30 mouse cellular contexts compared by ENCODE assay signal in genomic region chr11:31735257-31735656, GRCm38 (mm10).
DNase-seq lines count a peak whose midpoint lies in the region; ATAC-seq and TF ChIP-seq lines count a peak whose summit lies in the region.
"Had no signal": no experiment of that assay in that cellular context is flagged by ENCODE, and none has a peak within 500 bp of the region (broad histone marks: within the 10 kb centered on the region; RNA-seq: fewer than 3 reads in every experiment).

No protein-coding gene starts in this region.

- DNase-seq in adrenal gland, adult (ENCODE audit: inconsistent age in 2 of 2, low spot score in 1 of 2): peak; percentile 31 to 69
- DNase-seq in adrenal gland, postnatal 4 days (ENCODE audit: low spot score in 2 of 2): no peak
- no peak for DNase-seq in hindbrain, embryonic 10.5 days (ENCODE audit: low spot score)
- no peak for DNase-seq in midbrain, embryonic 10.5 days (ENCODE audit: low spot score)
- no peak for DNase-seq in midbrain, postnatal 0 days (ENCODE audit: low spot score)
- peak; percentile 75 for DNase-seq in CH12.LX (ENCODE audit: extremely low read depth)
- no peak for DNase-seq in Muller cell, postnatal 12 days (ENCODE audit: inconsistent ontology term)
- DNase-seq: adrenal gland, adult 8-10 months; cerebellum, adult 2 months; cerebellum, postnatal 14 days; gastrocnemius, postnatal 14 days; heart, adult 11 months; heart, postnatal 4 days; kidney, adult 11 months; kidney, postnatal 25 days; lung, adult 2 months; lung, postnatal 10 days; right cerebral cortex, adult 18-20 months; thymus, adult 18-20 months; thymus, postnatal 25 days had no signal

- H3K4me3 ChIP-seq in hindbrain, embryonic 10.5 days: no peak overlapping the region
- H3K4me3 ChIP-seq in hindbrain, embryonic 16.5 days (ENCODE audit: low read length): no peak overlapping the region
- H3K4me3 ChIP-seq in midbrain, embryonic 10.5 days: no peak overlapping the region
- H3K4me3 ChIP-seq in midbrain, postnatal 0 days (ENCODE audit: low read depth, low read length): no peak overlapping the region
- peak overlapping the region; percentile 0 to 2 (median 1) for H3K4me3 ChIP-seq in CH12.LX (replicated peaks in 1 of 3; ENCODE audit: low read depth in 2 of 3, low read length in 2 of 3, poor library complexity in 1 of 3)
- H3K4me3 ChIP-seq: erythroblast, embryonic 14.5 days; kidney, embryonic 15.5 days; limb, embryonic 12.5 days; myocyte; neural tube, embryonic 12.5 days had no signal

- peak; percentile 64 for TF ChIP-seq RAD21 in CH12.LX (IDR thresholded peaks at IDR 0.05; ENCODE audit: low read depth, low read length)

- peak overlapping the region; percentile 73 for H3K27ac ChIP-seq in hindbrain, embryonic 10.5 days
- H3K27ac ChIP-seq in hindbrain, embryonic 16.5 days (ENCODE audit: low read depth, low read length): no peak overlapping the region
- peak overlapping the region; percentile 73 for H3K27ac ChIP-seq in midbrain, embryonic 10.5 days (replicated peaks)
- no peak overlapping the region for H3K27ac ChIP-seq in midbrain, postnatal 0 days (ENCODE audit: low read depth, low read length)
- H3K27ac ChIP-seq in CH12.LX (ENCODE audit: insufficient read depth, low read depth): peak overlapping the region; percentile 63
- H3K27ac ChIP-seq: limb, embryonic 12.5 days; neural tube, embryonic 12.5 days had no signal

- in situ Hi-C loops in CH12.LX (cut with MboI; ENCODE audit: low pct_ligation_motif_present, low pct_unique_long_range_greater_than_20kb, low sequenced_read_pairs): no loop called here

- H3K27me3 ChIP-seq in hindbrain, embryonic 10.5 days (ENCODE audit: insufficient read depth, poor library complexity, severe bottlenecking): no peaks in the 10 kb centered on the region
- H3K27me3 ChIP-seq in hindbrain, embryonic 16.5 days (replicated peaks; ENCODE audit: control insufficient read depth, insufficient read depth, low read length): no peaks in the 10 kb centered on the region
- no peaks in the 10 kb centered on the region for H3K27me3 ChIP-seq in midbrain, embryonic 10.5 days (ENCODE audit: low read depth, poor library complexity, severe bottlenecking)
- no peaks in the 10 kb centered on the region for H3K27me3 ChIP-seq in midbrain, postnatal 0 days (ENCODE audit: insufficient read depth, low read length)
- no peaks in the 10 kb centered on the region for H3K27me3 ChIP-seq in CH12.LX (replicated peaks)
- H3K27me3 ChIP-seq: kidney, embryonic 15.5 days; limb, embryonic 12.5 days; neural tube, embryonic 12.5 days had no signal

- no peaks in the 10 kb centered on the region for H3K79me2 ChIP-seq in CH12.LX (replicated peaks; ENCODE audit: control insufficient read depth, extremely low read depth, insufficient read depth, poor library complexity, severe bottlenecking)

- dilution Hi-C loops in CH12.LX (cut with MboI; ENCODE audit: extremely low pct_ligation_motif_present, extremely low pct_unique_long_range_greater_than_20kb, low sequenced_read_pairs): no loop called here

- H3K4me2 ChIP-seq in hindbrain, embryonic 16.5 days (ENCODE audit: low read length): no peak overlapping the region
- no peak overlapping the region for H3K4me2 ChIP-seq in midbrain, postnatal 0 days (ENCODE audit: low read depth, low read length, poor library complexity, severe bottlenecking)
- H3K4me2 ChIP-seq in CH12.LX (ENCODE audit: insufficient read depth, low read depth, poor library complexity, severe bottlenecking): peak overlapping the region; percentile 37
- H3K4me2 ChIP-seq: heart, embryonic 11.5 days; kidney, embryonic 15.5 days; limb, embryonic 12.5 days; liver, embryonic 11.5 days; neural tube, embryonic 12.5 days had no signal

- no peak overlapping the region for H3K9ac ChIP-seq in hindbrain, embryonic 16.5 days (ENCODE audit: low read depth, low read length)
- H3K9ac ChIP-seq in midbrain, postnatal 0 days (replicated peaks; ENCODE audit: low read length, poor library complexity, severe bottlenecking): no peak overlapping the region
- no peak overlapping the region; the same call in 1 of the 2 replicates for H3K9ac ChIP-seq in CH12.LX (ENCODE audit: insufficient read depth, low read depth)
- H3K9ac ChIP-seq: kidney, embryonic 15.5 days; limb, embryonic 12.5 days; neural tube, embryonic 12.5 days had no signal

- H3K9me3 ChIP-seq in hindbrain, embryonic 10.5 days: no peaks in the 10 kb centered on the region
- no peaks in the 10 kb centered on the region for H3K9me3 ChIP-seq in hindbrain, embryonic 16.5 days (ENCODE audit: control insufficient read depth, low read length)
- no peaks in the 10 kb centered on the region for H3K9me3 ChIP-seq in midbrain, embryonic 10.5 days (replicated peaks)
- H3K9me3 ChIP-seq in midbrain, postnatal 0 days (ENCODE audit: low read length): no peaks in the 10 kb centered on the region
- no peaks in the 10 kb centered on the region for H3K9me3 ChIP-seq in CH12.LX (replicated peaks; ENCODE audit: low read length)
- H3K9me3 ChIP-seq: kidney, embryonic 15.5 days; limb, embryonic 12.5 days; neural tube, embryonic 12.5 days had no signal

- TF ChIP-seq POLR2A in CH12.LX (IDR thresholded peaks at IDR 0.05; ENCODE audit: low read depth, low read length): peak; percentile 41; the same call in 1 of the 2 replicates

- TF ChIP-seq CTCF in midbrain, postnatal 0 days (IDR thresholded peaks at IDR 0.05): no peak
- peak in 1 of 2 experiments; percentile 68; a peak in 2 of 4 replicates for TF ChIP-seq CTCF in CH12.LX (conservative IDR thresholded peaks at IDR 0.05 in 1 of 2, IDR thresholded peaks at IDR 0.05 in 1 of 2; ENCODE audit: low read depth in 2 of 2, low read length in 2 of 2)

- TF ChIP-seq EP300 in CH12.LX (IDR thresholded peaks at IDR 0.05; ENCODE audit: low read length): peak; percentile 81

- 94% methylated on average over 6 of the region's 6 CpGs for WGBS in hindbrain, embryonic 10.5 days
- WGBS in hindbrain, embryonic 16.5 days: 93% methylated on average over 6 of the region's 6 CpGs
- WGBS in midbrain, embryonic 10.5 days: 95% methylated on average over 6 of the region's 6 CpGs
- 93% methylated on average over 6 of the region's 6 CpGs for WGBS in midbrain, postnatal 0 days

- H3K4me1 ChIP-seq in hindbrain, embryonic 10.5 days (replicated peaks): peaks cover 44% of the 10 kb centered on the region
- H3K4me1 ChIP-seq in hindbrain, embryonic 16.5 days (ENCODE audit: control insufficient read depth, insufficient read depth, low read depth, low read length): peaks cover 9% of the 10 kb centered on the region
- peaks cover 51% of the 10 kb centered on the region for H3K4me1 ChIP-seq in midbrain, embryonic 10.5 days
- peaks cover 4% of the 10 kb centered on the region; the same call in 1 of the 2 replicates for H3K4me1 ChIP-seq in midbrain, postnatal 0 days (ENCODE audit: insufficient read depth, low read length)
- peaks cover 41 to 78% of the 10 kb centered on the region in 2 experiments for H3K4me1 ChIP-seq in CH12.LX (ENCODE audit: control insufficient read depth in 1 of 2, insufficient read depth in 2 of 2)

- ATAC-seq in hindbrain, embryonic 16.5 days: no peak
- no peak for ATAC-seq in midbrain, postnatal 0 days (ENCODE audit: low FRiP score)
- ATAC-seq: forebrain, embryonic 16.5 days; inflammation-experienced regulatory T-cells, adult 6 months had no signal

- H3K36me3 ChIP-seq in hindbrain, embryonic 10.5 days: no peaks in the 10 kb centered on the region
- H3K36me3 ChIP-seq in hindbrain, embryonic 16.5 days (ENCODE audit: control insufficient read depth, insufficient read depth, low read length): no peaks in the 10 kb centered on the region
- H3K36me3 ChIP-seq in midbrain, embryonic 10.5 days: no peaks in the 10 kb centered on the region
- no peaks in the 10 kb centered on the region for H3K36me3 ChIP-seq in midbrain, postnatal 0 days (ENCODE audit: insufficient read depth, low read length)
- H3K36me3 ChIP-seq in CH12.LX (replicated peaks in 1 of 2; ENCODE audit: control insufficient read depth in 1 of 2, insufficient read depth in 1 of 2, low read length in 1 of 2): no peaks in the 10 kb centered on the region
- H3K36me3 ChIP-seq: kidney, embryonic 15.5 days; limb, embryonic 12.5 days; neural tube, embryonic 12.5 days had no signal

TF ChIP-seq in CH12.LX, 34 proteins besides CTCF, POLR2A, EP300 and RAD21 (continues in another document):
- peak; percentile 56; the same call in 1 of the 2 replicates for TF ChIP-seq MXI1 (IDR thresholded peaks at IDR 0.05; ENCODE audit: low read depth, low read length)
- TF ChIP-seq TBP (conservative IDR thresholded peaks at IDR 0.05; ENCODE audit: low read depth, low read length): no peak
- TF ChIP-seq USF2 (conservative IDR thresholded peaks at IDR 0.05; ENCODE audit: low read depth, low read length): no peak
- TF ChIP-seq KAT2A (IDR thresholded peaks at IDR 0.05; ENCODE audit: insufficient replicate concordance, low read length): no peak
- TF ChIP-seq PAX5 (IDR thresholded peaks at IDR 0.05; ENCODE audit: low read length): no peak
- no peak for TF ChIP-seq E2F4 (IDR thresholded peaks at IDR 0.05; ENCODE audit: insufficient replicate concordance, low read depth, low read length)
- peak; percentile 77 for TF ChIP-seq ETS1 (conservative IDR thresholded peaks at IDR 0.05; ENCODE audit: low read depth, low read length)
- TF ChIP-seq JUND (conservative IDR thresholded peaks at IDR 0.05; ENCODE audit: low read depth, low read length): peak; percentile 66
- peak; percentile 35; the same call in 1 of the 2 replicates for TF ChIP-seq BHLHE40 (IDR thresholded peaks at IDR 0.05; ENCODE audit: low read depth, low read length)
- peak; percentile 60 for TF ChIP-seq HCFC1 (IDR thresholded peaks at IDR 0.05; ENCODE audit: low read depth, low read length)
- peak; percentile 77 for TF ChIP-seq ELF1 (IDR thresholded peaks at IDR 0.05; ENCODE audit: low read depth, low read length)
- peak; percentile 51; the same call in 1 of the 2 replicates for TF ChIP-seq MAZ (IDR thresholded peaks at IDR 0.05; ENCODE audit: low read depth, low read length)
- TF ChIP-seq CHD2 (IDR thresholded peaks at IDR 0.05; ENCODE audit: low read length): peak; percentile 54
- peak; percentile 73 for TF ChIP-seq SMC3 (IDR thresholded peaks at IDR 0.05; ENCODE audit: low read depth, low read length)
- TF ChIP-seq TCF12 (IDR thresholded peaks at IDR 0.05; ENCODE audit: low read depth, low read length): peak; percentile 75
- TF ChIP-seq JUN (IDR thresholded peaks at IDR 0.05; ENCODE audit: insufficient read depth, low read depth, low read length): peak; percentile 76
- no peak for TF ChIP-seq POLR2AphosphoS2 (IDR thresholded peaks at IDR 0.05; ENCODE audit: low read depth, low read length)
- TF ChIP-seq MEF2A (IDR thresholded peaks at IDR 0.05; ENCODE audit: borderline replicate concordance, low read depth, low read length): peak; percentile 66; the same call in 1 of the 2 replicates
- 0 out of 2 replicates have a peak, but pooled peaks have one; percentile 62 for TF ChIP-seq CHD1 (IDR thresholded peaks at IDR 0.05; ENCODE audit: low read depth, low read length)
- TF ChIP-seq UBTF (IDR thresholded peaks at IDR 0.05; ENCODE audit: low read depth, low read length): no peak
- no peak; the same call in 1 of the 2 replicates for TF ChIP-seq SIN3A (IDR thresholded peaks at IDR 0.05; ENCODE audit: low read length)

Comparison
In these comparisons a context has a peak if more than half of its experiments do, and no peak if none do; other contexts are left out.
1. DNase-seq: peak in adrenal gland, adult (2 of 2) and CH12.LX (single experiment); none in adrenal gland, postnatal 4 days (0 of 2), hindbrain, embryonic 10.5 days (single experiment), midbrain, embryonic 10.5 days (single experiment), midbrain, postnatal 0 days (single experiment) and Muller cell, postnatal 12 days (single experiment).
2. H3K27ac ChIP-seq: peak in hindbrain, embryonic 10.5 days (single experiment), midbrain, embryonic 10.5 days (single experiment) and CH12.LX (single experiment); none in hindbrain, embryonic 16.5 days (single experiment) and midbrain, postnatal 0 days (single experiment).
3. H3K4me3 ChIP-seq: peak in CH12.LX (3 of 3); none in hindbrain, embryonic 10.5 days (single experiment), hindbrain, embryonic 16.5 days (single experiment), midbrain, embryonic 10.5 days (single experiment) and midbrain, postnatal 0 days (single experiment).